Mouse (Mus musculus): ENCODE measurements at regions not wholly inside any gene's neighbourhood (a gene's known extent, or its start where the extent isn't known, plus 50 kb on each side); places are given as distances from the start of the nearest gene placed in this dataset.

- TF ChIP-seq POLR2A (IDR thresholded peaks at IDR 0.05; ENCODE audit: control insufficient read depth, low read depth, low read length) (no peak), CTCF (IDR thresholded peaks at IDR 0.05; ENCODE audit: control insufficient read depth, insufficient read depth, insufficient replicate concordance, low read depth, low read length) (no peak)
These were observed 280.7 kb downstream of the Hlx start for GRCm38 (mm10) chr1:184451686-184452085.
